In the genomic region with DNA sequence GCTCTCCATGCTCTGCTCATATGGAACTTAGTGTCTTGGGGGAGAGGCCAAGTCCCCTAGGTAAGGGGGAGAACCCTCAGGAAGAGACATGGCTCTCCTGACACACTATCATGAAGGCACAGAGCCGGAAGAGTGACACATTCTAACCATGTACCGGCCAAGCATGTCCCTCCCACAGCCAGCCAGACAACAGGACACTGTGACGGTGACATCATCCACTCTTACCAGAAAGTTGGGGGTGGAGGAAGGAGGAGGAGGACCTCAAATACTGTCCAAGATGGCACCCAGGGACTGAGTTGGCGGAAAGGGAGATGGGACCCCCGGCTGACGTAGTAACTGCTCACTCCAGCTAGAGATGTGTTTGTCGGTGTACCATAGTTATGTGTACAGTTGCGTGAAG, we compare ENCODE assay signal across 15 mouse cellular contexts.
DNase-seq lines count a peak whose midpoint lies in the region; ATAC-seq lines count a peak whose summit lies in the region.
"Had no signal": no experiment of that assay in that cellular context is flagged by ENCODE, and none has a peak within 500 bp of the region (broad histone marks: within the 10 kb centered on the region; RNA-seq: fewer than 3 reads in every experiment).

No protein-coding gene starts in this region.

- no peaks in the 10 kb centered on the region for H3K9me3 ChIP-seq in forebrain, embryonic 14.5 days (replicated peaks; ENCODE audit: control insufficient read depth, low read length)
- H3K9me3 ChIP-seq in forebrain, embryonic 10.5 days, result no peaks in the 10 kb centered on the region
- no peaks in the 10 kb centered on the region for H3K9me3 ChIP-seq in forebrain, embryonic 16.5 days (ENCODE audit: control insufficient read depth, low read length)
- H3K9me3 ChIP-seq in forebrain, embryonic 11.5 days (ENCODE audit: control insufficient read depth, low read length), result no peaks in the 10 kb centered on the region
- H3K9me3 ChIP-seq: embryonic facial prominence, embryonic 10.5 days; embryonic facial prominence, embryonic 12.5 days had no signal

- no peak overlapping the region for H3K4me2 ChIP-seq in forebrain, embryonic 14.5 days (ENCODE audit: low read length)
- no peak overlapping the region for H3K4me2 ChIP-seq in forebrain, embryonic 16.5 days (ENCODE audit: low read length)
- no peak overlapping the region for H3K4me2 ChIP-seq in forebrain, embryonic 11.5 days (ENCODE audit: low read depth, low read length, severe bottlenecking)
- H3K4me2 ChIP-seq: embryonic facial prominence, embryonic 12.5 days had no signal

- H3K27me3 ChIP-seq in forebrain, embryonic 14.5 days (replicated peaks; ENCODE audit: control insufficient read depth, insufficient read depth, low read length), result no peaks in the 10 kb centered on the region
- H3K27me3 ChIP-seq in forebrain, embryonic 10.5 days (ENCODE audit: poor library complexity, severe bottlenecking), result no peaks in the 10 kb centered on the region
- no peaks in the 10 kb centered on the region for H3K27me3 ChIP-seq in forebrain, embryonic 16.5 days (replicated peaks; ENCODE audit: control insufficient read depth, insufficient read depth, low read length)
- no peaks in the 10 kb centered on the region for H3K27me3 ChIP-seq in forebrain, embryonic 11.5 days (ENCODE audit: control insufficient read depth, insufficient read depth, low read length)
- H3K27me3 ChIP-seq: embryonic facial prominence, embryonic 12.5 days had no signal

- no peak for DNase-seq in forebrain, embryonic 14.5 days (ENCODE audit: low spot score)
- no peak for DNase-seq in forebrain, embryonic 10.5 days (ENCODE audit: extremely low spot score, low spot score)
- no peak for DNase-seq in forebrain, embryonic 11.5 days (ENCODE audit: low spot score)
- no peak for DNase-seq in frontal cortex, adult 2 months (ENCODE audit: extremely low spot score in 1 of 2, low spot score in 1 of 2)
- peak; percentile 5 for DNase-seq in 416B (ENCODE audit: low read depth)
- DNase-seq in left cerebral cortex, postnatal 4 days, result no peak
- DNase-seq: adrenal gland, adult 2 months; adrenal gland, postnatal 10 days; adrenal gland, postnatal 25 days; cerebellum, adult 11-12 months; cerebellum, adult 9-10 months had no signal

- H3K4me1 ChIP-seq in forebrain, embryonic 14.5 days (ENCODE audit: control insufficient read depth, insufficient read depth, low read length), result no peaks in the 10 kb centered on the region
- H3K4me1 ChIP-seq in forebrain, embryonic 10.5 days, result peaks cover 8% of the 10 kb centered on the region; the same call in 1 of the 2 replicates
- H3K4me1 ChIP-seq in forebrain, embryonic 16.5 days (replicated peaks; ENCODE audit: control insufficient read depth, insufficient read depth, low read length), result peaks cover 11% of the 10 kb centered on the region
- H3K4me1 ChIP-seq in forebrain, embryonic 11.5 days (replicated peaks; ENCODE audit: control insufficient read depth, insufficient read depth, low read length), result no peaks in the 10 kb centered on the region
- H3K4me1 ChIP-seq: embryonic facial prominence, embryonic 12.5 days had no signal

- H3K9ac ChIP-seq in forebrain, embryonic 14.5 days (ENCODE audit: low read length), result no peak overlapping the region
- no peak overlapping the region for H3K9ac ChIP-seq in forebrain, embryonic 16.5 days (replicated peaks; ENCODE audit: low read depth, low read length)
- no peak overlapping the region for H3K9ac ChIP-seq in forebrain, embryonic 11.5 days (ENCODE audit: low read length)
- H3K9ac ChIP-seq: embryonic facial prominence, embryonic 12.5 days had no signal

- no peaks in the 10 kb centered on the region for H3K36me3 ChIP-seq in forebrain, embryonic 14.5 days (ENCODE audit: control insufficient read depth, insufficient read depth, low read length)
- no peaks in the 10 kb centered on the region for H3K36me3 ChIP-seq in forebrain, embryonic 10.5 days (replicated peaks)
- no peaks in the 10 kb centered on the region for H3K36me3 ChIP-seq in forebrain, embryonic 16.5 days (ENCODE audit: control insufficient read depth, insufficient read depth)
- no peaks in the 10 kb centered on the region for H3K36me3 ChIP-seq in forebrain, embryonic 11.5 days (ENCODE audit: control insufficient read depth, insufficient read depth, low read length)
- H3K36me3 ChIP-seq: embryonic facial prominence, embryonic 10.5 days; embryonic facial prominence, embryonic 12.5 days had no signal

- intact Hi-C loops in left cerebral cortex, postnatal 4 days (cut with DNase I), result no loop called here

- no peak overlapping the region for H3K4me3 ChIP-seq in forebrain, embryonic 14.5 days (ENCODE audit: low read depth, low read length)
- no peak overlapping the region for H3K4me3 ChIP-seq in forebrain, embryonic 10.5 days
- no peak overlapping the region for H3K4me3 ChIP-seq in forebrain, embryonic 16.5 days (replicated peaks; ENCODE audit: low read length)
- no peak overlapping the region for H3K4me3 ChIP-seq in forebrain, embryonic 11.5 days (ENCODE audit: low read depth, low read length)
- H3K4me3 ChIP-seq: embryonic facial prominence, embryonic 10.5 days; embryonic facial prominence, embryonic 12.5 days had no signal

- H3K27ac ChIP-seq in forebrain, embryonic 14.5 days (ENCODE audit: low read depth, low read length), result 0 out of 2 replicates have a peak overlapping the region, but pooled peaks have one; percentile 55
- H3K27ac ChIP-seq in forebrain, embryonic 10.5 days, result no peak overlapping the region
- H3K27ac ChIP-seq in forebrain, embryonic 16.5 days (ENCODE audit: low read length), result peak overlapping the region; percentile 81
- H3K27ac ChIP-seq in forebrain, embryonic 11.5 days (ENCODE audit: low read depth, low read length), result no peak overlapping the region
- H3K27ac ChIP-seq: embryonic facial prominence, embryonic 10.5 days; embryonic facial prominence, embryonic 12.5 days had no signal

- WGBS in forebrain, embryonic 14.5 days, result 94% methylated on average over 8 of the region's 8 CpGs
- 92% methylated on average over 8 of the region's 8 CpGs for WGBS in forebrain, embryonic 10.5 days
- WGBS in forebrain, embryonic 16.5 days, result 90% methylated on average over 8 of the region's 8 CpGs
- WGBS in forebrain, embryonic 11.5 days, result 90% methylated on average over 8 of the region's 8 CpGs

- ATAC-seq in forebrain, embryonic 14.5 days, result no peak
- no peak for ATAC-seq in forebrain, embryonic 16.5 days
- ATAC-seq in forebrain, embryonic 11.5 days (replicated peaks; ENCODE audit: low FRiP score), result no peak
- ATAC-seq in frontal cortex, adult (ENCODE audit: low TSS enrichment), result peak; percentile 57; the same call in 1 of the 2 replicates

Comparison
In these comparisons a context has a peak if more than half of its experiments do, and no peak if none do; other contexts are left out.
1. H3K27ac ChIP-seq: peak in forebrain, embryonic 14.5 days (single experiment) and forebrain, embryonic 16.5 days (single experiment); none in forebrain, embryonic 10.5 days (single experiment) and forebrain, embryonic 11.5 days (single experiment).